Mouse (Mus musculus) C3H10T1/2 (cell line): ENCODE measurements around the gene Tmem221. TPM values are rescaled to one million over a fixed set of nuclear protein-coding genes. Genes with fewer than 3 reads are reported as not detected.

ENCODE experiments used
- polyA plus RNA-seq, 2 experiments: library from polyadenylated mRNA; unstranded; fragments of >200 nt; fragmentation: generic; extraction: Trizol; gene quantifications; one replicate each; pipeline ENCODE4 v1.2.1; 2012; ENCODE audit warnings: missing spikeins in 2 of 2

Gene Tmem221
- polyA plus RNA-seq = not detected

DNA sequence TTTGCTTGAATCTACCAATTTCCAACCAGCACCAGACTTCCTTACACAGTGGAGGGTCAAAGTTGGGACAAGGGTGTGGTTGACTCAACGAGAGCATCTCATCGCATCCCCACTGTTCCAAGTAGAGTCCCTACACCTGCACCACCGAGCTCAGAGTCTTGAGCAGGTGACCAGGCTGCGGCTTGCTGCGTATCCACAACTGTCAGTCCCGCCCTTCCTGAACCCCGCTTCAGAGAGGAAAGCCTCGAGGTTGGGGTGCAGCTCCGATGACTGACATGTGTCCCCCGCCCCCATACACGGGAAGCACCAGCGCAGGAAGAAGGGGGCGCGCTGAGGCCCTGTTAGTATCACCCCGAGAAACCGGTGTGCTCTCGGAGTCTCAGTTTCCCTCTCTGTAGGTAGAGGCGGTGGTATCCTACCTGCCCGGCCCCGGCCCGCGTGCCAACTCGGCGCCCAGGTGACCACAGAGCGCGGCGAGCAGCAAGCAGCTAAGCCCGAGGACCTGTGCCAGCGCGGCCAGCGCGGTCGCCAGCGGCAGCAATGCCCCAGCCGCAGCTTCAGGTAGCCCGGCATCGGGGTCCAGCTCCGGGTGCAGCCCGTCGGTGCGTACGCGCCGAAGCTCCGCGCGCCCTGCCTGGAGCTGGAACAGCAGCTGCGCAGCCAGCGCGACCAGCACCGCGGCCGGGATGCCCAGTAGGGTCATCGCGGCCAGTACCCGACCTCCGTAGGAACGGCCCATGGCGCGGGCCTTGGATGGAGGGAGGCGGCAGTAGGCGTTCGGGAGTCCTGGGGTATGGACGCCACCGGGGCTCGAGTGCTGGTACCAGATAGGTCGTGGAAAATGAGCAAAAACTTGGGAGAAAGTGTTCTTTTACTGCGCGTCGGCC is at the start of gene Tmem221:
Gene Tmem221 (minus strand): TSS at position 801 of the 887 bp plus-strand sequence.

DNA sequence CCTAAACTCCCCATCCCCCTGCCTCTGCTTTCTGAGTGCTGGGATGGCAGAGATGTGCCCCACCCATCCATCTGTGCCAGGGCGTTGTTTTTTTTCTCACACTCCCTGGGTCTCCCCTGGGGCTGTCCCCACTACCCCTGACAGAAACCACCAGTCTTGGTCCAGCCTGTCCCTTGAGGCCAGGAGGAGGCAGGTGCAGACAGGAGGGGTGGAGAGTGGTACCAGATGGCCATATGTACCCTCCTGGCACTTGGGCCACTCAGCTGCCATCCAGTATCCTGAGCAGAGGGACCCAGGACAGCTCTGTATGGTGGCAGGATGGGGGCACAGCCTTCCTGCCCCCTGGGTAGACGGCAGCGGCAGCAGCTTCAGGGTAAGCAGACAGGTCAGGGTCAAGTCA is 38.8 kb upstream of the Tmem221 start, which contains the start of gene Fam129c:
Gene Fam129c (plus strand): TSS at position 198 of the 400 bp plus-strand sequence.

DNA sequence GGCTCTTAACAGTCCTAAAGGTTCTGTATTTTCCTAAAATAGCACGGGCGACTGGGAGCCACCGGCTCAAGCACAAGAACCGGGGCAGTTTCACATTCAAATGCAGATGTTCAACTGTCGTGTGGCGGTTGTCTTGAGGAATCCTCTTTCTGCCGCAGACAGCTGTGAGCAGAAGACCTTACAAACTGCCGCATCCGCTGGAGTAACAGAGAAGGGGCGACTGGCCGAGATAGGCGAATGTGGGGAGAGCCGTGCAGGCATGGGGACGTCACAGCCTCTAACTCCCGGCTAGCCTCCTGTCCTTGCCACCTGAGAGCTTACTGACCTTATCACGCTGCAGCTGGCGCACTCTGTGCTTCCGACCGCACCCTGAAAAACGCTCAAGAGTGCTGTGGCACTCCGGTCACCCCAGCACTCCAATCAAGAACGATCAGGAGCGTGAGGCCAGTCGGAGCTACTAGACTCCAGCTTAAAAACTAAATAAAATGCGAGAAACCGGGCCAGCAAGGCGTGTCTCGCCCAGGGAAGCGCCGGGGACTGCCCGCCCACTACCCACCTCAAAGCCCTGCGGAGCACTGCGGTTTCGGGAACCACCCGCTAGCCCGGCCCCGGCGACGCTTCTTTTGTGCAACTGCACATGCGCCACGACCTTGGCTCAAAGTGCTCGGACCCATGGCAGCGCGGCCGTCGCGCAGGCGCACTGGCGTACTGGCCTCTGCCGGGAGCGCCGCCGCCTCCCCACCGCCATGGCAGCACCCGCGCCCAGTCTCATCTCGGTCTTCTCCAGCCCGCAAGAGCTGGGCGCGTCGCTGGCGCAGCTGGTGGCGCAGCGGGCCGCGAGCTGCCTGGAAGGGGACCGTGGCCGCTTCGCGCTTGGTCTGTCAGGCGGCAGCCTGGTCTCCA is 33.1 kb upstream of the Tmem221 start, which contains the start of gene Pgls:
Gene Pgls (plus strand): TSS at position 706 of the 903 bp plus-strand sequence.

DNA sequence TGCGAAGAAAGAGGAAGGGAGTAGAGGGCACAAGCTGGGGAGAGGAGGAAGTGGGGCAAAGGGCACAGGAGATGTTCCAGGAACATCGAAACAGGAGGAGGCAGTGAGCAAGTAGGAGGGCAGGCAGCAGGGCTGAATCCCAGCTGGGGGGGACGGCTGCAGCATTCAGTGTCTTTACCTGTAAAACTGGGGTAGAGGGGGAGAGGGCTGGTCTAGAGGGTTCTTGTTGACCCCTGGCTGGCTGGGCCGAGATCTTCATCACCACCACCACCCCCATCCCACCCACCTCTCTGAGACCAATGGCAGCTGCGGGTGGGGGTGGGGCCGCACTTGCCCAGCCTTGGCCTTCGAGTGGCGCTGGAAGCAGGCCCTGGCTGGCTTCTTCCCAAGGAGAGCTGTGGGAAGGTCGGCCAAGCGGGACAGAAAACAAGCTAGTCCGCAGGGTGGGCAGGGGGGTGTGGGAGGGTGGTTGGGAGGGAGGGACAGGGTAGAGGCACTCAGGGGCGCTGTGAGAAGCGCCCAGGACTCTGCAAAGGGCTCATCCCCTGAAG is 9.8 kb upstream of the Tmem221 start, which contains the start of gene Slc27a1:
Gene Slc27a1 (plus strand): TSS at position 496 of the 551 bp plus-strand sequence.

DNA sequence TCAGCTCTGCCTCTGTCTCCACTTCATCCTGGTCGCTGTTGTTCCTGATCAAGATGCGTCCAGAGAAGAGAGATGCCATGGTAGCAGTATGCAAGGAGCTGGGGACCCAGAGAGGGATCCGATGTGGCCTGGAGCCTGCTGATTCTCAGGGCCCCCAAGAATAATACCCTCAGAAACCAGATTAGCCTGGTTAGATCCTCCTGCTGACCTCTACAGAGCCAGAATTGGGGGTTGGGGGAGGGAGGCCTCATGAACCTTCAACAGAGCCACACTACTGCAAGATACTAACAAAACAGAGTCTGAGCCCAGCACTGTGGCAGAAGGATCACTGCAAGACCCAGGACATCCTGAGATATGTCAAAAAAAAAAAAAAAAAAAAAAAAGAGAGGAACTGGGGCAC is 7.8 kb upstream of the Tmem221 start, which contains the start of gene Nxnl1:
Gene Nxnl1 (minus strand): TSS at position 101 of the 400 bp plus-strand sequence.

DNA sequence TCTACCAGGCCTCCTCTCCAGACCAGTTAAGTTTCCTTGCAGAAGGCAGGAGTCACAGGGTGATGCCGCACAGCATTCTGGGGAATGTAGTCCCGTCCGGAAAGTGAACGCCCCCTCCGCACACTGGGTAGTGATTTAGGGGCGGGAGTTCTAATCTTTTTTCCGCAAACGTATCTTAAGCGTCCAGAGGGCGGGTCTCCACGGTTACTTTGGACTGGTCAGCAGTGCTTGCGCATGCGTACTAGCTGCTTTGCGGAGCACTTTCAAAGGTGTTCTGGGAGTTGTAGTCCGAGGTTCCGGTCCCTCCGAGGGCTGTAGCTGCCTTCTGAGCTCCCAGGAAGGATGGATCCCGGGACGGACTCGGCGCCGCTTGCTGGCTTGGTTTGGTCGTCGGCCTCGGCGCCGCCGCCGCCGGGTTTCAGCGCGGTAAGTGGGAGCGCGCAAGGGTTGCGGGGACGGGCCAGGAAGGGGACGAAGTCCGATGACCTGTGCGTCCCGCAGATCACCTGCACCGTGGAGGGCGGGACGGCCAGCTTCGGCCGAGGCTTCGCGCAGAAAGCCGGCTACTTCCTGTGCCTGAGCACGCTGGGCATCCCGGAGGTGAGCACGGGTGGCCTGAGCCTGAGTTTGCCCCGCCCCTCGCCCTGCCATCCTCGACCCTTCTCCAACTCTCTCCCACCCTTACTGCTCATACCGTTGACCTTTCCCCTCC is 15.9 kb downstream of the Tmem221 start, which contains the start of gene Mvb12a:
Gene Mvb12a (plus strand): TSS at position 291 of the 712 bp plus-strand sequence.

DNA sequence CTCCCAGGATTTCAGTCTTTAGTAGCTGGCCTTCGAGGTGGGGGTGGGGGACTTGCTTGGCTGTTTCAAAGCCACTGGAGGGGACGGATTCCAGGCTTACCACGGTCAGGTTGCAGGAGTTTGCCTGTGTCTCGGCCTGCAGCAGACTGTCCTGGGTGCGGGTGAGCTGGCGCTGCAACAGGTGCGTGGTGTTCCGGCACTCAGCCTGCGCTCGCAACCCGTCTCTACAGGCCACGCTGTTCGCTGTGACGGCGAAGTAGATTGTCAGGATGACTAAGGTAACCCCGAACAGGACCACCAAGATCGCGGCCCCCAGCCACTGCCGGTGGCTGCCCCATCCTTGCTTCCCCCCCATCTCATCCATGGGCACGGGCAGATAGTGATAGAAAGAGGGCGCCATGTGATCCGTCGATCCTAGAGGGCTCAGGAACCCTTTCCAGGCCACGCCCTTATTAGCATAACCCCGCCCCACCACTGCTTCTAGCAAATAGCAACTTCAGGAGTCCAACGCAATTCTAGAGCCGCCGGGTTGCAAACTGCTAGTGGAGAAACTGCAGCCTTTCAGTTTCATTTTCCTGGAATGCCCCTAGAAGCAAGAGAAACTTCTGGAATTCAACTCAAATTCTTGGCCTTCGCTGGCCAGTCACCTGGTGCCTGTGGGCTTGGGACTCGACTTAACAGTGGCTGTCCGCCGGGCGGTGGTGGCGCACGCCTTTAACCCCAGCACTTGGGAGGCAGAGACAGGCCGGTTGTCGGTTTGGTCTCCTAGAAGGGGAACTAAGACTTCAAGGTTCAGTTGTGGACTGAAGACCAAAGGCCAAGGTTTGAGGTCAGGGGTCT is 21.4 kb downstream of the Tmem221 start, which contains the start of gene Bst2:
Gene Bst2 (minus strand): TSS at position 429 of the 840 bp plus-strand sequence.

DNA sequence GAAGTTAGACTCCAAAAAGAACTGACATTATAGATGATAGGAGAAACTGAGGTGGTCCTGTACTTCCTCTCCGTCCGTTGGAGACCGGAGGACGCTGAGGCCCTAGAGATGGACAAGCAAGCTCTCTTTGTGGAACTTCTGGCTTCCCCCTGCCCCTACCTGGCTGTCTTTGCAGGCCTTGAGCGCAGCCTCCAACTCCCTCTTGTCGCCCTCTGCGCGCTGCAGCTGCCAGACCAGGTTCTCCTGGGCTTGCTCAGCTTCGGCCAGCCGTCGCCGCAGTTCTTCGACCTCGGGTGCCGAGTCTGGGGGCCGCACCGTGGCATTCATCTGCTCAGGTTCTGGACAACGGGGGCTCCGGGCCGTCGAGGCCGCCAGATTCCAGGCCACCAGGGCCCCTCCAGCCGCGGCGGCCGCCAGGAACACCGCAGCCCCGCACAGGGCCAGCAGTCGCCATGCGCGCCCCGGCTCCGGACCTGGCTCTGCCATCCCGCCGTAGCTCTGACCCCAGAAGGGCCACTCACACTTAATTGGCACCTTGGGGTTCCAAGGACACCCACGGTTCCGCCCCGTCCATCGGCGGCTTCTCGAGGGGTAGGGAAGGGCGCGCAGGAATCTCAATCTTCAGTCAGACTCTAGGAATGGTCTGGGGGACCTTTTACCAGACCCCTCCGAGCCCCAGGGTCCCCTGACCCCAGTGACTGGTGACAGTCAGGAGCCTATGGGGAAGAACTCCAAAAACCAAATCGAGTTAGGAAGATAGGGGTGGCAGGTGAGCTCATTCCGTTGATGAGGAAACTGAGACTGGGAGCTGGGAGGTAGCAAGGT is 33.2 kb downstream of the Tmem221 start, which contains the start of gene Ccdc194:
Gene Ccdc194 (minus strand): TSS at position 486 of the 825 bp plus-strand sequence.

DNA sequence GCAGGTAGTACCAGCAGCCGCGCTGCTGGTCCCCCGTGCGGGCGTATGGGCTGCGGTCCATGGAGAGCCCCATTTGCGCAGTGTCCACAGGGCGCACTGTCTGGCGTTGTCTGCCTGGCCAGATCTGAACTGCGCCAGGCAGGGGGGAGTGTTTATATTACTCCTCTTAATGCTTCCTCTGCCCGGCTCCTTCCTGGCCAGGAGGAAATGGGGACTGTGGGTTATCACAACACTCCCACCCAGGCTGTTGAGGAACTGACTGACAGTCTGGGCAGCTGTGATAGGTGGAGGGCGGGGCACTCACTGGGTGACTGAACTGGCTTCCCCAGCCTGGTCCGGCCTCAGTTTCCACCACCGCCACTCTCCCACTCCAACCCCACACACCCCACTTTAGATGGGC is 47.0 kb downstream of the Tmem221 start, which contains the start of gene Plvap:
Gene Plvap (minus strand): TSS at position 109 of the 400 bp plus-strand sequence.

Other genes with a start within 250 kb of the Tmem221 start
- 100 to 1,000 TPM; 189 to 219 TPM for gene Use1, start 192.0 kb downstream of the Tmem221 start, polyA plus RNA-seq
- gene Ocel1, start 187.6 kb downstream of the Tmem221 start, polyA plus RNA-seq = 10 to 100 TPM; 22.1 to 26.8 TPM
- gene Nr2f6, start 176.9 kb downstream of the Tmem221 start, polyA plus RNA-seq = 10 to 100 TPM; 49.2 to 58.0 TPM
- gene Ushbp1, start 163.1 kb downstream of the Tmem221 start, polyA plus RNA-seq = under 1 TPM in 1 of 2 experiments, not detected in 1; 0.08 TPM
- 100 to 1,000 TPM; 111 to 146 TPM for gene Babam1, start 162.0 kb downstream of the Tmem221 start, polyA plus RNA-seq
- gene Ankle1, start 152.9 kb downstream of the Tmem221 start, polyA plus RNA-seq = 10 to 100 TPM in 1 of 2 experiments, 1 to 10 TPM in 1; 5.8 to 17.1 TPM
- gene Abhd8, start 95.2 kb downstream of the Tmem221 start, polyA plus RNA-seq = 100 to 1,000 TPM in 1 of 2 experiments, 10 to 100 TPM in 1; 62.4 to 135 TPM
- 100 to 1,000 TPM in 1 of 2 experiments, 10 to 100 TPM in 1; 85.2 to 111 TPM for gene Mrpl34, start 93.9 kb downstream of the Tmem221 start, polyA plus RNA-seq
- gene Dda1, start 89.7 kb downstream of the Tmem221 start, polyA plus RNA-seq = 10 to 100 TPM; 60.9 to 90.0 TPM
- 10 to 100 TPM in 1 of 2 experiments, 1 to 10 TPM in 1; 4.6 to 25.7 TPM for gene Ano8, start 72.9 kb downstream of the Tmem221 start, polyA plus RNA-seq
- gene Gtpbp3, start 70.8 kb downstream of the Tmem221 start, polyA plus RNA-seq = 10 to 100 TPM; 16.4 to 24.2 TPM
- 1 to 10 TPM in 1 of 2 experiments, under 1 TPM in 1; 0.33 to 1.3 TPM for gene Plvap, start 47.1 kb downstream of the Tmem221 start, polyA plus RNA-seq
- under 1 TPM; 0.01 to 0.32 TPM for gene Ccdc194, start 33.2 kb downstream of the Tmem221 start, polyA plus RNA-seq
- 10 to 100 TPM; 11.1 to 98.6 TPM for gene Bst2, start 21.4 kb downstream of the Tmem221 start, polyA plus RNA-seq
- gene Mvb12a, start 15.9 kb downstream of the Tmem221 start, polyA plus RNA-seq = 100 to 1,000 TPM; 101 to 142 TPM
- gene Nxnl1, start 7.7 kb upstream of the Tmem221 start, polyA plus RNA-seq = under 1 TPM in 1 of 2 experiments, not detected in 1; 0.04 TPM
- 10 to 100 TPM; 10.5 to 16.2 TPM for gene Slc27a1, start 10.0 kb upstream of the Tmem221 start, polyA plus RNA-seq
- gene Pgls, start 33.3 kb upstream of the Tmem221 start, polyA plus RNA-seq = 100 to 1,000 TPM; 229 to 539 TPM
- 1 to 10 TPM in 1 of 2 experiments, under 1 TPM in 1; 0.47 to 4.4 TPM for gene Fam129c, start 38.8 kb upstream of the Tmem221 start, polyA plus RNA-seq
- gene Colgalt1, start 52.1 kb upstream of the Tmem221 start, polyA plus RNA-seq = 10 to 100 TPM; 23.2 to 50.3 TPM
- gene Unc13a, start 112.9 kb upstream of the Tmem221 start, polyA plus RNA-seq = under 1 TPM; 0.51 to 0.96 TPM
- 1 to 10 TPM; 1.3 to 4.2 TPM for gene Jak3, start 117.4 kb upstream of the Tmem221 start, polyA plus RNA-seq
- gene Insl3, start 130.3 kb upstream of the Tmem221 start, polyA plus RNA-seq = 1 to 10 TPM in 1 of 2 experiments, under 1 TPM in 1; 0.28 to 2.8 TPM
- not detected for gene B3gnt3, start 142.9 kb upstream of the Tmem221 start, polyA plus RNA-seq
- under 1 TPM in 1 of 2 experiments, not detected in 1; 0.01 TPM for gene Fcho1, start 166.8 kb upstream of the Tmem221 start, polyA plus RNA-seq